Mouse (Mus musculus) CH12.LX (cell line): ENCODE data around the gene Hlx. TPM values are rescaled to one million over a fixed set of nuclear protein-coding genes. Genes with fewer than 3 reads are reported as not detected.

Experiments used
- DNase-seq: peaks from one replicate; pipeline ENCODE4 v3.0.0-alpha.2; 2013; ENCODE audit errors: extremely low read depth
- H3K27ac ChIP-seq: 2 replicates; pipeline ENCODE4 v1.5.1; 2012; ENCODE audit warnings: low read depth, mild to moderate bottlenecking, control low read depth, moderate library complexity; ENCODE audit not compliant: insufficient read depth
- H3K27me3 ChIP-seq: replicated peaks from 2 replicates; pipeline ENCODE3; 2012; ENCODE audit warnings: inconsistent platforms
- H3K36me3 ChIP-seq, 2 experiments: replicated peaks in 1 of 2; 2 replicates each; pipeline versions ENCODE3 to v1.6.1; 2012; ENCODE audit warnings: inconsistent platforms in 1 of 2, low read length in 1 of 2, mild to moderate bottlenecking in 1 of 2, mixed read lengths in 1 of 2, moderate library complexity in 1 of 2; ENCODE audit not compliant: control insufficient read depth in 1 of 2, insufficient read depth in 1 of 2
- H3K4me1 ChIP-seq, 2 experiments: 2 replicates each; pipeline ENCODE4 v1.6.1; 2012; ENCODE audit warnings: inconsistent platforms in 1 of 2, moderate library complexity in 1 of 2; ENCODE audit not compliant: insufficient read depth in 2 of 2, control insufficient read depth in 1 of 2
- H3K4me2 ChIP-seq: 2 replicates; pipeline ENCODE4 v1.6.1; 2012; ENCODE audit warnings: low read depth, mild to moderate bottlenecking, control low read depth; ENCODE audit not compliant: poor library complexity, insufficient read depth, severe bottlenecking
- H3K4me3 ChIP-seq, 3 experiments: fragments of 150-350 bp in 1 of 3; sonication (generic) in 1 of 3; replicated peaks in 1 of 3; 2 replicates each; pipeline versions ENCODE3 to v1.5.1; 2011 to 2012; ENCODE audit warnings: low read depth in 2 of 3, low read length in 2 of 3, mild to moderate bottlenecking in 2 of 3, moderate library complexity in 2 of 3, control low read depth in 1 of 3, improper control_type of control experiment in 1 of 3, inconsistent platforms in 1 of 3, mixed read lengths in 1 of 3; ENCODE audit not compliant: poor library complexity in 1 of 3
- H3K79me2 ChIP-seq: replicated peaks from 2 replicates; pipeline ENCODE4 v1.6.1; 2012; ENCODE audit warnings: mild to moderate bottlenecking, moderate library complexity; ENCODE audit not compliant: control insufficient read depth, poor library complexity, insufficient read depth, severe bottlenecking; ENCODE audit errors: extremely low read depth
- H3K9ac ChIP-seq: 2 replicates; pipeline ENCODE4 v1.6.1; 2012; ENCODE audit warnings: low read depth, mild to moderate bottlenecking, control low read depth, moderate library complexity; ENCODE audit not compliant: insufficient read depth
- H3K9me3 ChIP-seq: replicated peaks from 2 replicates; pipeline ENCODE3; 2012; ENCODE audit warnings: low read length, inconsistent platforms, mixed read lengths
- CHD1 ChIP-seq: IDR thresholded peaks from 2 replicates; pipeline ENCODE4 v1.6.1; 2012; ENCODE audit warnings: low read depth, low read length, improper control_type of control experiment, inconsistent platforms
- CTCF ChIP-seq, 2 experiments: IDR thresholded peaks in 1 of 2; conservative IDR thresholded peaks in 1 of 2; 2 replicates each; pipeline ENCODE4 v1.5.1; 2011 to 2012; ENCODE audit warnings: low read depth in 2 of 2, low read length in 2 of 2, improper control_type of control experiment in 1 of 2, inconsistent platforms in 1 of 2, mild to moderate bottlenecking in 1 of 2, moderate library complexity in 1 of 2
- ETS1 ChIP-seq: conservative IDR thresholded peaks from 2 replicates; pipeline ENCODE4 v1.6.1; 2012; ENCODE audit warnings: low read depth, mild to moderate bottlenecking, inconsistent platforms, low read length, improper control_type of control experiment, moderate library complexity
- IRF4 ChIP-seq: IDR thresholded peaks from 2 replicates; pipeline ENCODE4 v1.6.1; 2014; ENCODE audit warnings: low read depth, mild to moderate bottlenecking, inconsistent platforms, low read length, improper control_type of control experiment
- JUN ChIP-seq: IDR thresholded peaks from 2 replicates; pipeline ENCODE4 v1.6.1; 2011; ENCODE audit warnings: low read depth, mild to moderate bottlenecking, low read length, improper control_type of control experiment, moderate library complexity; ENCODE audit not compliant: insufficient read depth
- MAFK ChIP-seq: IDR thresholded peaks from 2 replicates; pipeline ENCODE4 v1.6.1; 2011; ENCODE audit warnings: low read length, improper control_type of control experiment; ENCODE audit not compliant: insufficient replicate concordance
- MXI1 ChIP-seq: IDR thresholded peaks from 2 replicates; pipeline ENCODE4 v1.6.1; 2011; ENCODE audit warnings: mild to moderate bottlenecking, low read depth, low read length, improper control_type of control experiment
- NELFE ChIP-seq: IDR thresholded peaks from 2 replicates; pipeline ENCODE4 v1.6.1; 2011; ENCODE audit warnings: low read depth, low read length, improper control_type of control experiment
- PAX5 ChIP-seq: IDR thresholded peaks from 2 replicates; pipeline ENCODE4 v1.6.1; 2012; ENCODE audit warnings: low read length, inconsistent platforms, mixed read lengths
- SIN3A ChIP-seq: IDR thresholded peaks from 2 replicates; pipeline ENCODE4 v1.6.1; 2012; ENCODE audit warnings: low read length, improper control_type of control experiment, inconsistent platforms
- UBTF ChIP-seq: IDR thresholded peaks from 2 replicates; pipeline ENCODE4 v1.6.1; 2012; ENCODE audit warnings: low read depth, mild to moderate bottlenecking, inconsistent platforms, low read length, improper control_type of control experiment, moderate library complexity
- USF1 ChIP-seq: IDR thresholded peaks from 2 replicates; pipeline ENCODE4 v1.6.1; 2014; ENCODE audit warnings: low read depth, mild to moderate bottlenecking, inconsistent platforms, low read length, improper control_type of control experiment
- ZC3H11A ChIP-seq: IDR thresholded peaks from 2 replicates; pipeline ENCODE4 v1.6.1; 2012; ENCODE audit warnings: low read depth, mild to moderate bottlenecking, inconsistent platforms, low read length, improper control_type of control experiment
- ZKSCAN1 ChIP-seq: IDR thresholded peaks from 2 replicates; pipeline ENCODE4 v1.6.1; 2012; ENCODE audit warnings: low read depth, inconsistent platforms, low read length, improper control_type of control experiment, borderline replicate concordance
- ZNF384 ChIP-seq: IDR thresholded peaks from 2 replicates; pipeline ENCODE4 v1.6.1; 2012; ENCODE audit warnings: low read depth, low read length, improper control_type of control experiment, inconsistent platforms
- dilution Hi-C: fragments of 300-500 bp; cut with MboI; formaldehyde crosslinking; loops from 2 replicates; pipeline ENCODE4 v1.14.3; 2020; ENCODE audit warnings: low sequenced_read_pairs; ENCODE audit not compliant: extremely low pct_unique_long_range_greater_than_20kb, extremely low pct_ligation_motif_present
- in situ Hi-C: fragments of 300-500 bp; cut with MboI; formaldehyde crosslinking; loops from 3 replicates; pipeline ENCODE4 v1.14.3; 2019; ENCODE audit warnings: low sequenced_read_pairs, low pct_ligation_motif_present, low pct_unique_long_range_greater_than_20kb, mixed read lengths
- polyA plus RNA-seq: library from polyadenylated mRNA; unstranded; fragments of >175 nt; gene quantifications from 2 replicates; pipeline ENCODE4 v1.2.1, GENCODE M21; 2012; ENCODE audit warnings: low read depth; ENCODE audit not compliant: insufficient read length
- total RNA-seq, 2 experiments: library from RNA; depleted of rRNA; stranded (reverse); fragments of 300-350 nt in 1 of 2; fragments of >200 nt in 1 of 2; gene quantifications; 2 replicates each; pipeline ENCODE4 v1.2.3; 2012 to 2014

Hlx gene
- total and polyA plus RNA-seq, 3 experiments = 0.34 to 1.1 (median 0.64) TPM

DNA sequence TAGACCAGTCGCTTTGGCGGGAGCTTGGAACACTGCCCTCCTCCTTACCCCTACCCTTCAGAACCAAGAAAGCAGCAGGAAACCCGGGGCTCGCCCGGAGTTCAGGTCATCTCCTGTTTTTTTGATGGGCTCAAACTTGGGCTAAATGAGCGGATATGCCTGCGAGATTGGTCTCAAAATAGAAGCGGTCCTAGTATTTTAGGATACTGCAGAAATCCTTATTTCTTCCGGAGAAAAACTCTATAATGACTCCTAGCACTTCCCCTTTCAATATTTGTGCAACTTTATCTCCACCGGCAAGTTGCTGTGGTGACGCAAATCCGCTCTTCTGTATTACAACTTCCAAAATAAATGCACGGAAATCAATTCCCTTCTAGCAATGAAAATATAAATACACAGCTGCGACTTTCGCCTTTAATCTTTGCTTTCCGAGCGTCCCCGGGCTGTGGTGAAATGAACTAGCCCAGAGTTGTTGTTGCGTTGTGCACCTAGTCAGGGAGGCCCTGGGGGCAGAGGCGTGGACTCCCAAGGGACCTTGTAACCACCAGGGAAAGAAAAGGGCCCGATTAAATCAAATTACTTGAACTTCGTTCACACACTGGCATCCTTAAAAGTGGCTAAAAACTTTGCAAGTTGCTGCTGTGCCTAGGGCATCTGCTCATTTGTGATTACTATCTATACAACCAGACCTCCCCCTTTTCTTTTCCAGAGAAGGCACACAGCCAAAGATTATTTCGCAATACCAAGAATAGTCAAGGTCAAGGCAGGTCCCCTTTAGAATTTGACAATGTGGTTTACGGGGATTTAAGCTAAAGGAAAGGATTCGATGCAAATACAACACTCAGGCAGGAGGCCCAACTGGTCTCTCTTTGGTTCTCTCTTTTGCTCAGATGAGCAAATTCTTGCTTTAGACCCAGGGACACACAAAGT lies 2.8 kb upstream of the Hlx start:
- no peaks in the 10 kb centered on the region for H3K79me2 ChIP-seq
- DNase-seq = no peak
- H3K4me1 ChIP-seq = peaks cover 4 to 41% of the 10 kb centered on the region in 2 experiments; a peak in 3 of 4 replicates
- no peak overlapping the region for H3K27ac ChIP-seq
- H3K27me3 ChIP-seq = peaks cover 46% of the 10 kb centered on the region
- H3K36me3 ChIP-seq = no peaks in the 10 kb centered on the region
- peak overlapping the region; percentile 57 for H3K4me2 ChIP-seq
- TF ChIP-seq PAX5 = no peak
- no peak for TF ChIP-seq NELFE
- TF ChIP-seq SIN3A = 0 out of 2 replicates have a peak, but pooled peaks have one; percentile 48
- TF ChIP-seq UBTF = no peak
- no peak for TF ChIP-seq MXI1
- dilution Hi-C loops (no loop called here), in situ Hi-C loops (loop anchor here (10.0 kb wide), 2 partner anchors 270 to 470 kb away; no protein-coding TSS in a partner anchor)
- no peak overlapping the region for H3K4me3 ChIP-seq
- no peaks in the 10 kb centered on the region for H3K9me3 ChIP-seq
- H3K9ac ChIP-seq = no peak overlapping the region

DNA sequence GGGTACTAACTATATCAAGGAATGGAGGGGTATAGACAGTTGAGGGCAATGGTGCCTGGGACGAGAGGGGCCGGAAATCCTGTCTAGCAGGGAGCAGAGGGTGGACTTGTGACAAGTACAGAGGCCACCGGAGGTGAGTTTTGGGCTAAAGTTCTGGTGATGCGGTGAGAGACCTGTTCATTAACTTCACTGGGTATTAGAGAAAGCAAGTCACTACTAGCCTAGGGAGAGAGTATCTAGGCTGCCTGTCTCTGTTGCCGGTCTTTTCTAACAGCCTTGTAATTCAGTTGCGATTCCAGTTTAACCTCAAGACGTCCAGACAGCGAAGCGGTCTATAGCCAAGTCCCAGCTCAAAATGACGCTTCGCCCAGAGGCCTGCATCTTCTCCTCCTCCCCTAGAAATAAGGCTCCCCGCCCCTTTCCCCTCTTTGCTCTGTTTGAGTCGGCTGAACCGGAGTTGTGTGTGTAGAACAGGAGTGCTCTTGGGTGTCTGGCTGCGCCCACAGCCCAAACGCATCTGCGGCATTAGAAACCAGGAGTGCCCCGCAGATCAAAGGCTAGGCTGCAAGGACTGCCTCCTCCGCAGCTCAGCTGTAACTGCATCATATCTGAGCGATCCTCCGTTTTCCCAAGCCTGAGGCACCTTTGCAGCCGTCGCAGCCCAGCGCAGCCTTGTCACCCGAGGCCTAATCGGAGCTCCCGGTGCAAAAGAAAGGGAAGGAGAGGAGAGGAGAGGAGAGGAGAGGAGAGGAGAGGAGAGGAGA lies 1.8 kb upstream of the Hlx start:
- Histone ChIP-seq H3K4me1 (peaks cover 4 to 46% of the 10 kb centered on the region in 2 experiments; a peak in 3 of 4 replicates), H3K4me3 (no peak overlapping the region)
- DNase-seq = no peak

More for the DNA sequence above, 1.8 kb upstream of the Hlx start:
- Histone ChIP-seq H3K9me3 (no peaks in the 10 kb centered on the region), H3K36me3 (peaks cover 0 to 4% of the 10 kb centered on the region in 2 experiments), H3K27me3 (peaks cover 44% of the 10 kb centered on the region), H3K4me2 (peak overlapping the region; percentile 81), H3K9ac (no peak overlapping the region), H3K79me2 (no peaks in the 10 kb centered on the region), H3K27ac (no peak overlapping the region)
- TF ChIP-seq MAFK = no peak
- no peak for TF ChIP-seq ZC3H11A
- no peak for TF ChIP-seq USF1
- no peak for TF ChIP-seq IRF4
- no peak for TF ChIP-seq ETS1
- no peak for TF ChIP-seq ZKSCAN1
- no peak for TF ChIP-seq PAX5
- no peak for TF ChIP-seq CHD1
- TF ChIP-seq JUN = no peak
- no peak for TF ChIP-seq CTCF (conservative IDR thresholded peaks at IDR 0.05 in 1 of 2, IDR thresholded peaks at IDR 0.05 in 1 of 2; ENCODE audit: low read depth in 2 of 2, low read length in 2 of 2)
- no peak for TF ChIP-seq ZNF384
- dilution Hi-C loops = no loop called here
- in situ Hi-C loops = loop anchor here (10.0 kb wide), 2 partner anchors 269 to 469 kb away; no protein-coding TSS in a partner anchor
